Mouse (Mus musculus) CH12.LX (cell line): ENCODE measurements around the gene Hist1h2bn.
A peak's percentile ranks its signal among the peaks of the same experiment; 100 is the strongest.
"Not testable (repeated sequence)": the region's sequence is repeated elsewhere in the genome, so short reads cannot be mapped to it uniquely, and the experiment has no call there.

Experiments
- BHLHE40 ChIP-seq: IDR thresholded peaks from 2 replicates; pipeline ENCODE4 v1.6.1; 2011; ENCODE audit warnings: mild to moderate bottlenecking, low read depth, low read length, improper control_type of control experiment
- CTCF ChIP-seq, 2 experiments: IDR thresholded peaks in 1 of 2; conservative IDR thresholded peaks in 1 of 2; 2 replicates each; pipeline ENCODE4 v1.5.1; 2011 to 2012; ENCODE audit warnings: low read depth in 2 of 2, low read length in 2 of 2, improper control_type of control experiment in 1 of 2, inconsistent platforms in 1 of 2, mild to moderate bottlenecking in 1 of 2, moderate library complexity in 1 of 2
- GABPA ChIP-seq: IDR thresholded peaks from 2 replicates; pipeline ENCODE4 v1.6.1; 2012; ENCODE audit warnings: low read depth, low read length, improper control_type of control experiment, inconsistent platforms; ENCODE audit not compliant: insufficient replicate concordance
- MEF2A ChIP-seq: IDR thresholded peaks from 2 replicates; pipeline ENCODE4 v1.6.1; 2014; ENCODE audit warnings: low read depth, mild to moderate bottlenecking, inconsistent platforms, low read length, improper control_type of control experiment, borderline replicate concordance
- NELFE ChIP-seq: IDR thresholded peaks from 2 replicates; pipeline ENCODE4 v1.6.1; 2011; ENCODE audit warnings: low read depth, low read length, improper control_type of control experiment
- NRF1 ChIP-seq: IDR thresholded peaks from 2 replicates; pipeline ENCODE4 v1.6.1; 2014; ENCODE audit warnings: low read depth, mild to moderate bottlenecking, inconsistent platforms, low read length, improper control_type of control experiment, moderate library complexity
- POLR2A ChIP-seq: IDR thresholded peaks from 2 replicates; pipeline ENCODE4 v1.6.1; 2011; ENCODE audit warnings: low read depth, mild to moderate bottlenecking, improper control_type of control experiment, low read length
- POLR2AphosphoS2 ChIP-seq: IDR thresholded peaks from 2 replicates; pipeline ENCODE4 v1.6.1; 2011; ENCODE audit warnings: low read depth, low read length, improper control_type of control experiment
- UBTF ChIP-seq: IDR thresholded peaks from 2 replicates; pipeline ENCODE4 v1.6.1; 2012; ENCODE audit warnings: low read depth, mild to moderate bottlenecking, inconsistent platforms, low read length, improper control_type of control experiment, moderate library complexity
- USF2 ChIP-seq: conservative IDR thresholded peaks from 2 replicates; pipeline ENCODE4 v1.6.1; 2011; ENCODE audit warnings: low read depth, low read length, improper control_type of control experiment

- not testable (repeated sequence) for TF ChIP-seq USF2; GABPA; CTCF (conservative IDR thresholded peaks at IDR 0.05 in 1 of 2, IDR thresholded peaks at IDR 0.05 in 1 of 2; ENCODE audit: low read depth in 2 of 2, low read length in 2 of 2)
- TF ChIP-seq POLR2AphosphoS2 (peak; percentile 99; the same call in 1 of the 2 replicates), NELFE (peak; percentile 99), POLR2A (peak; percentile 92), UBTF (peak; percentile 95), NRF1 (peak; percentile 78), BHLHE40 (0 out of 2 replicates have a peak, but pooled peaks have one; percentile 25), MEF2A (peak; percentile 64; the same call in 1 of the 2 replicates)
Observed at GRCm38 (mm10) chr13:21721757-21722372, 32.1 kb upstream of the Hist1h2bn start, which contains the start of gene Hist1h2bm.
